Mouse (Mus musculus) embryo, embryonic 11 days (tissue): ENCODE measurements around the gene Macrod2.

Experiments used
- DNase-seq: peaks from one replicate; pipeline ENCODE4 v3.0.0-alpha.2; 2015

The Macrod2 gene

GRCm38 (mm10) chr2:141091320-141091719 is 696.2 kb downstream of the Macrod2 start:
- no peak for DNase-seq

- DNase-seq, result no peak
Observed at GRCm38 (mm10) chr2:141117579-141117978, 722.5 kb downstream of the Macrod2 start.

- DNase-seq, result no peak
Observed at GRCm38 (mm10) chr2:141123875-141124274, 728.8 kb downstream of the Macrod2 start.

- no peak for DNase-seq
Observed at GRCm38 (mm10) chr2:141125638-141126037, 730.5 kb downstream of the Macrod2 start.

- no peak for DNase-seq
Observed at GRCm38 (mm10) chr2:141142266-141142665, 747.2 kb downstream of the Macrod2 start.

- DNase-seq, result no peak
Observed at GRCm38 (mm10) chr2:141152011-141152772, 757.1 kb downstream of the Macrod2 start.

GRCm38 (mm10) chr2:141155972-141156371 is 760.9 kb downstream of the Macrod2 start:
- DNase-seq, result no peak

GRCm38 (mm10) chr2:141156979-141157593 is 762.0 kb downstream of the Macrod2 start:
- no peak for DNase-seq

GRCm38 (mm10) chr2:141158161-141158560 is 763.1 kb downstream of the Macrod2 start:
- DNase-seq, result no peak

GRCm38 (mm10) chr2:141163918-141164317 is 768.8 kb downstream of the Macrod2 start:
- no peak for DNase-seq

GRCm38 (mm10) chr2:141169586-141169985 is 774.5 kb downstream of the Macrod2 start:
- DNase-seq, result no peak

- peak; percentile 54 for DNase-seq
Observed at GRCm38 (mm10) chr2:141173167-141173566, 778.1 kb downstream of the Macrod2 start.

GRCm38 (mm10) chr2:141173607-141174006 is 778.5 kb downstream of the Macrod2 start:
- peak; percentile 21 for DNase-seq

GRCm38 (mm10) chr2:141180656-141181055 is 785.5 kb downstream of the Macrod2 start:
- no peak for DNase-seq

- no peak for DNase-seq
Observed at GRCm38 (mm10) chr2:141182034-141182759, 787.1 kb downstream of the Macrod2 start.

GRCm38 (mm10) chr2:141194476-141194875 is 799.4 kb downstream of the Macrod2 start:
- no peak for DNase-seq

- no peak for DNase-seq
Observed at GRCm38 (mm10) chr2:141200481-141200880, 805.4 kb downstream of the Macrod2 start.

GRCm38 (mm10) chr2:141201303-141202014 is 806.4 kb downstream of the Macrod2 start:
- DNase-seq, result peak; percentile 26

- peak; percentile 10 for DNase-seq
Observed at GRCm38 (mm10) chr2:141202015-141202364, 806.9 kb downstream of the Macrod2 start.

GRCm38 (mm10) chr2:141211346-141211745 is 816.2 kb downstream of the Macrod2 start:
- no peak for DNase-seq

GRCm38 (mm10) chr2:141212291-141212690 is 817.2 kb downstream of the Macrod2 start:
- DNase-seq, result no peak

- DNase-seq, result no peak
Observed at GRCm38 (mm10) chr2:141217490-141217889, 822.4 kb downstream of the Macrod2 start.

- no peak for DNase-seq
Observed at GRCm38 (mm10) chr2:141217925-141218324, 822.8 kb downstream of the Macrod2 start.
